Mouse (Mus musculus): ENCODE results near the gene Cpox. TPM values are rescaled to one million over a fixed set of nuclear protein-coding genes. Genes with fewer than 3 reads are reported as not detected.

Cpox gene
- total RNA-seq, 2 experiments from 2014 or later, result 17.5 to 18.0 TPM

Small RNA genes lying within 50 kb of the gene (microRNA-seq; reads per million reads assigned to microRNA genes)
- 0 reads per million in 2 experiments for gene Gm27564

Other genes with a start within 250 kb of the Cpox start
- gene St3gal6, start 146.0 kb upstream of the Cpox start, total RNA-seq (2021), result 10 to 100 TPM; 23.4 to 29.1 TPM
- not detected for gene Gm813, start 53.3 kb upstream of the Cpox start, total RNA-seq (2021)
- gene E330017A01Rik, start 31.6 kb upstream of the Cpox start, total RNA-seq (2021), result not detected
- gene Gpr15, start 48.8 kb downstream of the Cpox start, total RNA-seq (2021), result not detected
- 10 to 100 TPM; 73.2 to 79.4 TPM for gene Cldnd1, start 57.6 kb downstream of the Cpox start, total RNA-seq (2021)
- gene Olfr172, start 92.9 kb downstream of the Cpox start, total RNA-seq (2021), result not detected
- not detected for gene Olfr173, start 130.0 kb downstream of the Cpox start, total RNA-seq (2021)
- gene Olfr175-ps1, start 156.5 kb downstream of the Cpox start, total RNA-seq (2021), result not detected
- not detected for gene Olfr177, start 204.5 kb downstream of the Cpox start, total RNA-seq (2021)
- gene Olfr178, start 221.8 kb downstream of the Cpox start, total RNA-seq (2021), result not detected

Data from heart, postnatal 4 days (tissue).